Mouse (Mus musculus): ENCODE results near the gene Cxcr1. TPM values are rescaled to one million over a fixed set of nuclear protein-coding genes. Genes with fewer than 3 reads are reported as not detected.

The Cxcr1 gene
- polyA plus RNA-seq, 1 experiment = not detected

Other genes starting within 250 kb of the Cxcr1 start
- 223 and 292 TPM in 2 replicates for gene Tns1, start 70.2 kb downstream of the Cxcr1 start, polyA plus RNA-seq (2012; rRNA removed)
- 1.5 and 2.3 TPM in 2 replicates for gene Rufy4, start 69.1 kb downstream of the Cxcr1 start, polyA plus RNA-seq (2012; rRNA removed)
- gene Cxcr2, start 40.6 kb downstream of the Cxcr1 start, polyA plus RNA-seq (2012; rRNA removed) = 0.06 and 0.26 TPM in 2 replicates
- 165 and 179 TPM in 2 replicates for gene Arpc2, start 41.5 kb upstream of the Cxcr1 start, polyA plus RNA-seq (2012; rRNA removed)
- 1.7 and 2.5 TPM in 2 replicates for gene Gpbar1, start 83.9 kb upstream of the Cxcr1 start, polyA plus RNA-seq (2012; rRNA removed)
- gene Aamp, start 90.1 kb upstream of the Cxcr1 start, polyA plus RNA-seq (2012; rRNA removed) = 203 and 210 TPM in 2 replicates
- gene Pnkd, start 90.3 kb upstream of the Cxcr1 start, polyA plus RNA-seq (2012; rRNA removed) = 101 and 110 TPM in 2 replicates
- 162 and 225 TPM in 2 replicates for gene Tmbim1, start 111.0 kb upstream of the Cxcr1 start, polyA plus RNA-seq (2012; rRNA removed)
- gene Catip, start 167.5 kb upstream of the Cxcr1 start, polyA plus RNA-seq (2012; rRNA removed) = 1.8 and 2.3 TPM in 2 replicates
- 36.3 and 42.9 TPM in 2 replicates for gene Slc11a1, start 180.6 kb upstream of the Cxcr1 start, polyA plus RNA-seq (2012; rRNA removed)
- 106 and 112 TPM in 2 replicates for gene Ctdsp1, start 196.9 kb upstream of the Cxcr1 start, polyA plus RNA-seq (2012; rRNA removed)
- gene Vil1, start 214.7 kb upstream of the Cxcr1 start, polyA plus RNA-seq (2012; rRNA removed) = 1.3 and 2.6 TPM in 2 replicates

Measured in gonadal fat pad, adult 2 months (tissue).